Mouse (Mus musculus) stomach, embryonic 15.5 days (tissue): Measurements from ENCODE around the gene Sds. TPM values are rescaled to one million over a fixed set of nuclear protein-coding genes. Genes with fewer than 3 reads are reported as not detected.
A peak's percentile ranks its signal among the peaks of the same experiment; 100 is the strongest.

Source experiments
- ATAC-seq: fragments of 200-750 bp; cut with Nextera tagmentation; 2 replicates; pipeline ENCODE4 v1.8.0; 2017; ENCODE audit warnings: low read depth, moderate number of reproducible peaks, moderate TSS enrichment; ENCODE audit not compliant: insufficient read depth, low FRiP score
- H3K27ac ChIP-seq: fragments of 300-500 bp; sonication (generic); 2 replicates; pipeline ENCODE4 v1.5.1; 2015; ENCODE audit warnings: mild to moderate bottlenecking, inconsistent platforms
- H3K27me3 ChIP-seq: fragments of 300-500 bp; sonication (generic); replicated peaks from 2 replicates; pipeline ENCODE4 v1.6.1; 2015; ENCODE audit warnings: inconsistent platforms
- H3K36me3 ChIP-seq: fragments of 300-500 bp; sonication (generic); 2 replicates; pipeline ENCODE4 v1.6.1; 2015; ENCODE audit warnings: inconsistent platforms
- H3K4me1 ChIP-seq: fragments of 300-500 bp; sonication (generic); 2 replicates; pipeline ENCODE4 v1.6.1; 2015; ENCODE audit warnings: inconsistent platforms
- H3K4me2 ChIP-seq: fragments of 300-500 bp; sonication (generic); 2 replicates; pipeline ENCODE4 v1.6.1; 2015; ENCODE audit warnings: mild to moderate bottlenecking, inconsistent platforms
- H3K4me3 ChIP-seq: fragments of 300-500 bp; sonication (generic); replicated peaks from 2 replicates; pipeline ENCODE4 v1.5.1; 2015; ENCODE audit warnings: inconsistent platforms
- H3K9ac ChIP-seq: fragments of 300-500 bp; sonication (generic); 2 replicates; pipeline ENCODE4 v1.6.1; 2015; ENCODE audit warnings: inconsistent platforms
- H3K9me3 ChIP-seq: fragments of 300-500 bp; sonication (generic); 2 replicates; pipeline ENCODE4 v1.6.1; 2016; ENCODE audit warnings: inconsistent platforms
- WGBS: fragments of 180-500 bp; shearing (Covaris S2); methylation state at CpG from one replicate; pipeline ENCODE4 v1.1.7; 2015; 5-methylcytosine and 5-hydroxymethylcytosine counted together
- polyA plus RNA-seq: library from polyadenylated mRNA; unstranded; fragments of >200 nt; fragmentation: Nextera tagmentation; extraction: Ambion mirVana; gene quantifications from 2 replicates; pipeline ENCODE4 v1.2.1, GENCODE M21; 2015

Gene Sds
- polyA plus RNA-seq, 1 experiment from 2014 or later, result 0.36 TPM

DNA sequence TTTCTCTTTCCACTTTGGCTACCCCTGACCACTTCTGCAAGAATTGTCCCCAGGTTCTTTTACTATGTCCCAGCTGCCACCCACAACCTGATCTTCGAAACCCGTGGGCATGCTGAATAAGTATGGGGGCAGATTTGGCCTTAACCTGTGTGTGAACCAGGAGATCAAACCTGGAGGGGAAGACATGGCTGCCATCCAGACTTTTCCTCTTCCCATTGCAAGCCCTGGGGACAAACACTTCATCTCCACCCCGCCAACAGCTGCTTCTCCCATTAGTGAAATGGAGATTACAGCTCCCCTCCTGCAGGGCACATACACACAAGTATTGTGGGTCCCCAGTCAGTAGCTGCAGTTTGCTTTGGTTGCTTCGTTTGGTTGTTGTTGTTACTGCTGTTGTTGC, 31.0 kb downstream of the Sds start:
- no peaks in the 10 kb centered on the region for H3K36me3 ChIP-seq
- no peak overlapping the region for H3K4me2 ChIP-seq
- no peak overlapping the region for H3K4me3 ChIP-seq
- no peak overlapping the region for H3K27ac ChIP-seq
- H3K9me3 ChIP-seq, result no peaks in the 10 kb centered on the region
- 53% methylated on average over 4 of the region's 4 CpGs for WGBS
- no peaks in the 10 kb centered on the region for H3K27me3 ChIP-seq
- no peak for ATAC-seq
- no peak overlapping the region for H3K9ac ChIP-seq
- peaks cover 21% of the 10 kb centered on the region for H3K4me1 ChIP-seq

DNA sequence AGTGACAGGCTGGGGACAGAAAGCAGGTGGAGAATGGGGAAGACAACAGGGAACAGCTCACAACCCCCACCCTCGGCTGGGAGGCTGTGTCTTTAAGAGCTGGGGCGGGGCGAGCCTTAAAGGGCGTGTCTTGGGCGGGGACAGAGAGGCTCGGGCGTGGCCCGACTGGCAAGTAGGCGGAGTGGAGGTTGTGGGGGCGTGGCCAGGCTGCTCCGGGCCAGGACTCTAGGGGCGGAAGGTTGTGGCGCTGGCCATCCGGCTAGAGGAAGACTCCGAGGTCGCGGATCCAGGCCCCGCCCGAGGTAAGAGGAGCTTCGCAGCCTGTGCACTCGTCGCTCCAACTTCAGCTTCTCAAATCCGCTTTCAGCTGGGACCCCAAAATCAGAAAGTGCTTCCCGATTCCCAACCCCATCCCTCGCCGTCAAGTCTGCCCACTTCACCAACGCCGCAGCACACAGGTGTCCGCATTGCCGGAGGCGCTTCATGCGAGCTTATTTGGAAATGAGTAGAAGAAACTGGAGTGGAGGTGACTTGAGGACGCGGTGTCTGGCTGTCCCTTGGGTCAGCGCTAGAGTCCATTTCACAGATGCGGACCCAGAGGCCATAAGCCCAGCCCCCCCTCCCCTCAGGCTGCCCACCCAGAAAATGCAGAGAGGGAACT, 34.8 kb downstream of the Sds start, which contains the start of gene Slc8b1:
TSS of gene Slc8b1 (plus strand) at position 187 of the 661 bp plus-strand sequence.
- Histone ChIP-seq H3K27ac (no peak within 1 kb of the TSS), H3K4me2 (peak within 1 kb of the TSS; percentile 67), H3K36me3 (no peaks in the 10 kb centered on the region), H3K27me3 (no peaks in the 10 kb centered on the region), H3K9me3 (no peaks in the 10 kb centered on the region), H3K4me3 (peak within 1 kb of the TSS; percentile 52), H3K9ac (peak within 1 kb of the TSS; percentile 8; the same call in 1 of the 2 replicates), H3K4me1 (peaks cover 31% of the 10 kb centered on the region)
- WGBS, result under 1% methylated on average over 36 of the region's 36 CpGs
- peak; percentile 91 for ATAC-seq

DNA sequence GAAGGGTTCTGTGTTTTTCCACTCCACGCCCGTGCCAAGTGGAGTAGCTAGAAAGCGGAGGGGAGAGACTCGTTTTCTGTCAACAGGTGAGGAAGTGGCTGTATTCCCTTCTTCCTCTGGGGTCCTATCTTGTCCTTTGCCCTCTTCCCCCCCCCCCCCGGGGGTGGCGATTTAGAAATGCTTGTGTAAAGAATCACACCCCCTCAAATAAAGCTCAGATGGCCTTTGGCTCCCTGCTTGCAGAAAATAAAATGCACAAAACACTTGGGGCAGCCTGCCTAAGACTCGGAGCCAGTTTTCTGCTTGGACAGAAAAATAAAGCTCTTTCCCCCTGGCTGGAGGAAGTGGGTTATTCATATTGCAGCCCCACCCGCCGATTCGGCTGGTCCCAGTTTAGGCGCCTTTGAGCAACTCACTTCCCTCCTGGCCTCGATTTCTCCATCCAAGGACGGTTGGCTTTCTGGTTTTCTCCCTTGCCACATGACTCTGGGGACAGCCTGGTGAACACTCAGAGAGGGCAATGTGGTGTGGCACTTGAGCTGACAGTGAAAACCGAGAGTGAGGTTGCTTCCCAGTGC, 35.4 kb downstream of the Sds start:
- peak overlapping the region; percentile 8; the same call in 1 of the 2 replicates for H3K9ac ChIP-seq

DNA sequence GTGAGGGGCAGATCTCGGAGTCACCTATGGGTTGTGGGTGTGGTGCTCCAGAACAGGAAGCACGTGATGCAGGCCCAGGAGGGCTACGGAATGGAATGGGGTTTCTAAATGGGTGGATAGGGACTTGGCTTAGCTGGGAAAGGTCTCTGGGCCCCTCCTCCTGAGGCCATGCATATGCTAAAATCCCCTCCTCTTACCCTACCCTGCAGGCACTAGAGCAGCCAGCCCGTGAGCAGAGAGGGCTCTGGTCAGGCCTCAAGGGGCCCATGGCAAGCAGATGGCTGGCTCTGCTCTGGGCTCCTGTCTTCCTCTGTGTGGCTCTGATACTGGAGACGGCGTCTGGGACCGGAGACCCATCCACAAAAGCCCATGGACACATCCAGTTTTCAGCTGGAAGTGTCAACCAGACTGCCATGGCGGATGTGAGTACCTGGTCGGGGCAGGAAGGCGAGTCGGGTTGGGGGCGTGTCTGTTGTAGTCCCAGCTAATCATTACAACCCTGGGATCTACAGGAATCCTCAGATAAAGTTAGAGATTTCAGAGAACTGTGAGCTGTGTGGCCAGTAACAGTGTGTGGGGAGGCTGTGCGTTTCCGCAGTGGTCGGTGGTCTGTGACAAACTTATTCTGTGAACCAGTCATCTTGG, 36.7 kb downstream of the Sds start:
- no peaks in the 10 kb centered on the region for H3K9me3 ChIP-seq
- no peaks in the 10 kb centered on the region for H3K27me3 ChIP-seq
- ATAC-seq, result no peak
- WGBS, result 61% methylated on average over 15 of the region's 15 CpGs
- no peak overlapping the region for H3K4me2 ChIP-seq
- no peaks in the 10 kb centered on the region for H3K36me3 ChIP-seq
- no peak overlapping the region for H3K9ac ChIP-seq
- peaks cover 41% of the 10 kb centered on the region for H3K4me1 ChIP-seq
- H3K27ac ChIP-seq, result no peak overlapping the region
- no peak overlapping the region for H3K4me3 ChIP-seq

More for the DNA sequence above, 35.4 kb downstream of the Sds start:
- Histone ChIP-seq H3K4me3 (peak overlapping the region; percentile 52), H3K36me3 (no peaks in the 10 kb centered on the region), H3K9me3 (no peaks in the 10 kb centered on the region), H3K27ac (no peak overlapping the region), H3K4me2 (peak overlapping the region; percentile 67), H3K4me1 (peaks cover 34% of the 10 kb centered on the region), H3K27me3 (no peaks in the 10 kb centered on the region)
- WGBS, result 19% methylated on average over 14 of the region's 14 CpGs
- no peak for ATAC-seq

DNA sequence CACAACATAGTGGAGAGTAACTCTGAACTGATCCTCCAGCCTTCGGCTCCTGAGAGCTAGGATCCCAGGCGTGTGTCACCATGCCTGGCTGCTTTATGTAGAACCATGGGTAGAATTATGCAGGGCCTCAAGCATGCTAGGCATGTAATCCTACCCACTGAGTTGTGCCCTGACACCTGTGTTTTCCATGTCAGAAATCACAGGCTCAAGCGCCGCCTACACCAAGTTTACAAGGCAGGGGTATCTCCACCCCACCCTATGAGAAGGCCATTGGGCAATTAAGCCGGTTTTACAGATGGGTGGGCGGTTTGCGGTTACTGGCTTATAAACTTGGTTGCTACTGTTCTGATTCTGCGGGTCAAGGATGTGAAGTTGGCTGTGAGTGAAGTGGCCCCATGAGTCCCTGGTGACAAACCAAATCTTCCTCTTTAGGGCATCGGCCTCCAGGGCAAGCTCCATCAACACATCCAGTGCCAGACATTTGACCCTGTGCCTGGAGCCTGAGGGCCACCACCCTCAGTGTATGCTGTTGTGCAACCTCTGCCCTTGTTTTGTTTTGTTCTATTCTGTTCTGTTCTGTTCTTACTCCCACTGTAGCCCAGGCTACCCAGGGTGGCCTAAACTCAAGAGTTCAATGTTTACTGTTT, 37.8 kb downstream of the Sds start:
- no peak overlapping the region for H3K9ac ChIP-seq
- H3K27ac ChIP-seq, result 0 out of 2 replicates have a peak overlapping the region, but pooled peaks have one; percentile 6
- no peak for ATAC-seq
- no peak overlapping the region for H3K4me3 ChIP-seq
- H3K4me1 ChIP-seq, result peaks cover 41% of the 10 kb centered on the region
- H3K27me3 ChIP-seq, result no peaks in the 10 kb centered on the region
- H3K4me2 ChIP-seq, result no peak overlapping the region
- 82% methylated on average over 9 of the region's 9 CpGs for WGBS
- no peaks in the 10 kb centered on the region for H3K36me3 ChIP-seq
- H3K9me3 ChIP-seq, result no peaks in the 10 kb centered on the region

DNA sequence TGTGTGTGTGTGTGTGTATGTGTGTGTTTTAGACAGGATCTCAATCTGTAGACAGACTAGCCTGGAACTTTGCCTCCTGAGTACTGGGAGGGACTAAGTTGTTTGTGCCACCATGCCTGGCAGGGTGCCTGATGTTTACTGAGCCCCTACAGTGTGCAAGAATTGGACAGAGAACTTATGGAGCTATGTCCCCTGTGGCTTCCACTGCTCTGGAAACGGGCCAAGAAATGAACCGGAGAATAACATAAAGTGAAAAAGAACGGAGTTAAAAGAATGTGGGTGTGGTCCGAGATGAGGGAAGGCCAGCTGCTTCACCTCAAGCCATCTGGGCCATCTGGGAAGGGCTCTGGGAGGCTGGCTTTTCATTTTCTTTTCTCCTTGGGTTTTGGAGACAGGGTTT, 38.4 kb downstream of the Sds start:
- no peaks in the 10 kb centered on the region for H3K27me3 ChIP-seq
- H3K27ac ChIP-seq, result peak overlapping the region; percentile 58; the same call in 1 of the 2 replicates
- H3K36me3 ChIP-seq, result no peaks in the 10 kb centered on the region
- H3K9me3 ChIP-seq, result no peaks in the 10 kb centered on the region
- WGBS, result 13% methylated on average over 4 of the region's 4 CpGs
- H3K4me1 ChIP-seq, result peaks cover 41% of the 10 kb centered on the region
- no peak overlapping the region for H3K4me2 ChIP-seq
- H3K9ac ChIP-seq, result no peak overlapping the region
- H3K4me3 ChIP-seq, result no peak overlapping the region
- no peak for ATAC-seq

DNA sequence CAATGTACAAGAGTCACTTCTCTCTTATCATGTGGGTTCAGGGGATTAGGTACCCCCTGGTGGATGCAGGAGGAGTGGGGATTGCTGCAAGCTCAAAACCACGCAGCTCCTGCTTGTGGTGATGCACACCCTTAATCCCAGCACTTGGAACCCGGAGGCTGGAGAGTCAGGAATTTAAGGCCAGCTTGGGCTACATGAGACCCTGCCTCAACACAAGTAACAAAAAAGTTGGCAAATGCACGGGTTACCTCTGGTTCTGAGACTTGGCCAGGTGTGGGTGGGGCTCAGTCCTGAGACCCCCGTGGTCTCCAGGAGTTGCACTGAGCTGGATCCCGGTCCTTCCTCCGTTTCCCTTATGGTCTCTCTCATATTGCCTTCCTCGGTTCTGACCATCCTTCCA, 39.1 kb downstream of the Sds start:
- Histone ChIP-seq H3K27ac (peak overlapping the region; percentile 58; the same call in 1 of the 2 replicates), H3K9ac (no peak overlapping the region)

DNA sequence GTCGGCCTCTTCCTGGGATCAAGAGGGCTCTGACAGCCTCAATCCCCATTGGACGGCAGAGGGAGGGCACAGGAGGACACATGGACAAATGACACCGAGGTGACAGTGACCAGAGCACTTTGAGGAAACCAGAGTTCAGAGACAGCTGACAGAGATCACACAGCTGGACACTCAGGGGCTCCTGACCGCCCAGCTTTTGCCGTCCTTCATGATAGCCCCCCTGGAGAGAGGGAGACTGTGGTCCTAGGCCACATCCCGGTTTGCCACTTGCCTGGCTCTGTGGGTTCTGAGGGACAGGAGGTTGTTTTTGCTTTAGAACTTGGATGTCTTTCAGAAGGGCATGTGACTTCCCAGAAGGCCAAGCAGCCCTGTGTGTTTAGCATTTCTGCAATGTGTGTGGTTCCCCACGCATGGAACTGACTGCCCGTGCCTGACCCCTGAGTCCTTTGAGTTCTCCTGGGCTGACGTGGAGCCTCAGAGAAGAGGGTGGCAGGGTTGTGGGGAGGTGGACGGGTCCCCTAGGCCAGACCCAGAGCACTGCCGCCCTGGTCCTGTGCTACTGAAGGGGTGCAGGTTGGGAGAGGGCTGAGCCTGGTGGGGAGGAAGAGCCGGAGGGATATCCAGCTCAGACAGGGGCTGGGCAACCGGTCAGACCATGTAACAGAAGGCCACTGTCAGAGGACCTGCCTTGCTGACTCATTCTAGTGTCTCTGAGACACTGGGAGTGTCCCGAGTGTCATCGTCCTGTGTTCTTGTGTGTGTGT, 40.1 kb downstream of the Sds start:
- H3K4me1 ChIP-seq, result peaks cover 35% of the 10 kb centered on the region
- H3K9ac ChIP-seq, result no peak overlapping the region
- H3K9me3 ChIP-seq, result no peaks in the 10 kb centered on the region
- H3K4me2 ChIP-seq, result no peak overlapping the region
- H3K27me3 ChIP-seq, result no peaks in the 10 kb centered on the region
- peak overlapping the region; percentile 48; the same call in 1 of the 2 replicates for H3K27ac ChIP-seq
- WGBS, result 48% methylated on average over 15 of the region's 15 CpGs
- no peak overlapping the region for H3K4me3 ChIP-seq
- no peak for ATAC-seq
- H3K36me3 ChIP-seq, result no peaks in the 10 kb centered on the region

More for the DNA sequence above, 39.1 kb downstream of the Sds start:
- Histone ChIP-seq H3K4me2 (no peak overlapping the region), H3K4me3 (no peak overlapping the region), H3K4me1 (peaks cover 39% of the 10 kb centered on the region), H3K9me3 (no peaks in the 10 kb centered on the region), H3K36me3 (no peaks in the 10 kb centered on the region), H3K27me3 (no peaks in the 10 kb centered on the region)
- 74% methylated on average over 7 of the region's 7 CpGs for WGBS
- no peak for ATAC-seq

DNA sequence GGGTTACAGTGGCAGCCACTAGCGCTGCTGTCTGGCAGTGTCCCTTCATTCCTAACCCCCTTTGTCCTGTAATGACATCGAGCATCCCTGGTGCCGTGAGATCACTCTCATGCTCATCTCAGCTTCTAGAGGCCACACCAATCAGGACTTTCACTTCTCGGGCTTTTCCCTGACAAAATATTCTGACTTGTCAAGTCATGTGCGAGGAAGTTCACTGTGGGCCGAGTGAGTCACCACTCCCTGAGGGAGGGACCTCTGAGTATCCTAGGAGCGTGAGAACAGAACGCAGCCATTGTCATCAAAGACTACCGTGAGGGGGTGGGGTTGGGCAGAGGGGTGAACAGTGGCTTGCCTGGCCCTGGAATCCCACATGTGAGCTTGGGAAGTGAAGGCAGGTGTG, 41.2 kb downstream of the Sds start:
- H3K4me3 ChIP-seq, result no peak overlapping the region
- no peak overlapping the region for H3K9ac ChIP-seq
- ATAC-seq, result no peak
- H3K4me2 ChIP-seq, result no peak overlapping the region
- H3K27ac ChIP-seq, result peak overlapping the region; percentile 61
- H3K4me1 ChIP-seq, result peaks cover 32% of the 10 kb centered on the region
- H3K27me3 ChIP-seq, result no peaks in the 10 kb centered on the region
- H3K36me3 ChIP-seq, result 0 out of 2 replicates have a peak, but pooled peaks cover 6% of the 10 kb centered on the region
- WGBS, result 56% methylated on average over 9 of the region's 9 CpGs
- H3K9me3 ChIP-seq, result no peaks in the 10 kb centered on the region

DNA sequence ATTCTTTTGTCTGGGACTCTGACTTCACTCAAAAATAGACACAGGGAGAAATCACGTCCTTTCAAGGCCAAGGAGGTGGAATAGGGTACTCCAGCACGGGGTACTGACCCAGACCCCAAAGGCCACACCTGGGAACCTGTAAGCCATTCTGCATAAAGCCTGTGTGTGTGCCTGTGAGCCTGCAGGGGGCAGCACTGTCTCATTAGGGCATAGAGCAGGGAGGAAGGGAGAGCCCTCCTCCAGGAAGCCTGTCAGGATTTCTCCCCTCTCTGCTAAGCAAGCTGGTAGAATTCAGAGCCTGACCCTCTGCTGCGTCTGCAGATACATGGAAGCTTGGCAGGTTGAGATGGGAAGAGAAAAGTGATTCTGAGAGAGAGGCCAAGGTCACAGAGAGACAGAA, 46.3 kb downstream of the Sds start:
- peaks cover 8% of the 10 kb centered on the region; the same call in 1 of the 2 replicates for H3K36me3 ChIP-seq
- no peak for ATAC-seq
- 0 out of 2 replicates have a peak, but pooled peaks cover under 1% of the 10 kb centered on the region for H3K4me1 ChIP-seq
- H3K27ac ChIP-seq, result no peak overlapping the region
- H3K27me3 ChIP-seq, result no peaks in the 10 kb centered on the region
- no peak overlapping the region for H3K9ac ChIP-seq
- H3K4me3 ChIP-seq, result no peak overlapping the region
- WGBS, result 76% methylated on average over 3 of the region's 3 CpGs
- H3K4me2 ChIP-seq, result no peak overlapping the region
- no peaks in the 10 kb centered on the region for H3K9me3 ChIP-seq

DNA sequence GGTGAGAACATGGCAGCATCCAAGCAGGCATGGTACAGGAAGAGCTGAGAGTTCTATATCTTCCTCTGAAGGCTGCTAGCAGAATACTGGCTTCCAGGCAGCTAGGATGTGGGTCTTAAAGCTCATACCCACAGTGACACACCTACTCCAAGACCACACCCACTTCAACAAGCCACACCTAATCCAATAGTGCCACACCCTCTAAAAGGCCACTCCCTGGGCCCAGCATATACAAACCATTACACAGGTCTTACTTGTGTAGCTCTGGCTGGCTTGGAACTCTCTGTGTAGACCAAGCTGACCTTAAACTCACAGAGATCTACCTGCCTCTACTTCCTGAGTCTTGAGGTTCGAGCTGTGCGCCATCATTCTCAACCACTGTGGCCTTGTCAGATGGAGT, 48.4 kb downstream of the Sds start:
- Histone ChIP-seq H3K4me3 (no peak overlapping the region), H3K9me3 (no peaks in the 10 kb centered on the region), H3K27me3 (no peaks in the 10 kb centered on the region), H3K4me2 (no peak overlapping the region), H3K9ac (no peak overlapping the region), H3K36me3 (peaks cover 8% of the 10 kb centered on the region; the same call in 1 of the 2 replicates), H3K4me1 (no peaks in the 10 kb centered on the region), H3K27ac (no peak overlapping the region)
- WGBS, result 90% methylated on average over 2 of the region's 2 CpGs
- ATAC-seq, result no peak
